Mouse (Mus musculus) naive thymus-derived CD4-positive, alpha-beta T cell, adult 2 months (primary cell): ENCODE data around the gene Coro2a.
"Not testable (repeated sequence)": the region's sequence is repeated elsewhere in the genome, so short reads cannot be mapped to it uniquely, and the experiment has no call there.

Source experiments
- DNase-seq: peaks from one replicate; pipeline ENCODE4 v3.0.0-alpha.2; 2011; ENCODE audit warnings: low read depth

The Coro2a gene

DNA sequence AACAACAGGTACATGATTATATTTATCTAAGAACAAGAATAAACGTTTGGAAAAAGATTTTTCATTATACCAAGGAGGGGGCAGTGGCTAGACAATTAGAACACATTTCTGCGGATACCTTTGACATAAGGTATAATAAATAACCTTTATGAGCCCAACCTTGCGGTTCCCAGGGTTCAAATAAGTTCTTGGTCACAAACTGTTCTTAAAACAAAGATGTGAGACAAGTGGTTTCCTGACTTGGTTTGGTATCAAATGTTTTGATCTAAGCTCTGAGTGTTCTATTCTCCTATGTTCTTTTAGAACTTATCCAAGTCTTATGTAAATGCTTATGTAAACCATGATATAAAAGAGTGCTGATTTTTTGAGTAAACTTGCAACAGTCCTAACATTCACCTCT, 17.5 kb downstream of the Coro2a start:
- peak; percentile 49 for DNase-seq

DNA sequence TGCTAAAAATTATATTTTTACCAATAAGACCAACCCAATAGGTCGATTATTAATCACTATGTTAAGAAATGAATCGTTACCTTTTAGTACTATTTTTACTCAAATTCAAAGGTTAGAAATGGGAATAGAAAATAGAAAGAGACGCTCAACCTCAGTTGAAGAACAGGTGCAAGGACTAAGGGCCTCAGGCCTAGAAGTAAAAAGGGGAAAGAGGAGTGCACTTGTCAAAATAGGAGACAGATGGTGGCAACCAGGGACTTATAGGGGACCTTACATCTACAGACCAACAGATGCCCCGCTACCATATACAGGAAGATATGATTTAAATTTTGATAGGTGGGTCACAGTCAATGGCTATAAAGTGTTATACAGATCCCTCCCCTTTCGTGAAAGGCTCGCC, 17.9 kb downstream of the Coro2a start:
- not testable (repeated sequence) for DNase-seq

DNA sequence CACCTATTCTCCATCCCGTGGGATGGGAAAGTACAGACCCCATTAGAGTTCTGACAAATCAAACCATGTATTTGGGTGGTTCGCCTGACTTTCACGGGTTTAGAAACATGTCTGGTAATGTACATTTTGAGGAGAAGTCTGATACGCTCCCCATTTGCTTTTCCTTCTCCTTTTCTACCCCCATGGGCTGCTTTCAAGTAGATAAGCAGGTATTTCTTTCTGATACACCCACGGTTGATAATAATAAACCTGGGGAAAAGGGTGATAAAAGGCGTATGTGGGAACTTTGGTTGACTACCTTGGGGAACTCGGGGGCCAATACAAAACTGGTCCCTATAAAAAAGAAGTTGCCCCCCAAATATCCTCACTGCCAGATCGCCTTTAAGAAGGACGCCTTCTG, 20.0 kb downstream of the Coro2a start:
- not testable (repeated sequence) for DNase-seq

- DNase-seq: not testable (repeated sequence)
Observed at GRCm38 (mm10) chr4:46581577-46581976, 20.4 kb downstream of the Coro2a start.

- not testable (repeated sequence) for DNase-seq
Observed at GRCm38 (mm10) chr4:46580799-46581243, 21.2 kb downstream of the Coro2a start.

DNA sequence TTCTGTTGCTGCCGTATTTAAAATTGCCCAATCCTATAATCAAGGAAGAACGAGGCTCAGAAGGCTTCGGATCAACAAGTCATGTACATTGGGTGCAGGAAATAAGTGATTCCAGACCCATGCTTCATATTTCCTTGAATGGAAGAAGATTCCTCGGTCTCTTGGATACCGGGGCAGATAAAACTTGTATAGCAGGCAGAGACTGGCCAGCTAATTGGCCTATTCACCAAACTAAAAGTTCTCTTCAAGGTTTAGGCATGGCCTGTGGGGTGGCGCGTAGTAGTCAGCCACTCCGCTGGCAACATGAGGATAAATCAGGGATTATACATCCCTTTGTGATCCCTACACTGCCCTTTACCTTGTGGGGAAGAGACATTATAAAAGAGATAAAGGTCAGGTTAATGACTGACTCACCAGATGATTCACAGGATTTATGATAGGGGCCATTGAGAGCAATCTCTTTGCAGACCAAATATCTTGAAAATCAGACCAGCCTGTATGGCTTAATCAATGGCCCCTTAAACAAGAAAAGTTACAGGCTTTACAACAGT, 23.1 kb downstream of the Coro2a start:
- not testable (repeated sequence) for DNase-seq

DNA sequence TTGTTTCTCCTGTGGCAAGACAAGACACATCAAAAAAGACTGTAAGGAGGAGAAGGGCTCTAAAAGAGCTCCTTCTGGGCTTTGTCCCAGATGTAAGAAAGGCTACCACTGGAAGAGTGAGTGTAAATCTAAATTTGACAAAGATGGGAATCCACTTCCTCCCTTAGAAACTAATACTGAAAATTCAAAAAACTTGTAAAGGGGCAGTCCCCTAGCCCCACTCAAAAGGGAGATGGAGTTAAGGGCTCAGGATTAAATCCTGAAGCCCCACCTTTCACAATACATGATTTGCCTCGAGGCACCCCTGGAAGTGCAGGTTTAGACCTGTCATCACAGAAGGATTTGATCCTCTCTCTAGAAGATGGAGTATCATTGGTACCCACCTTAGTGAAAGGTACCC, 23.8 kb downstream of the Coro2a start:
- no peak for DNase-seq

GRCm38 (mm10) chr4:46575509-46576284, 26.3 kb downstream of the Coro2a start:
- not testable (repeated sequence) for DNase-seq

- DNase-seq: no peak
Observed at GRCm38 (mm10) chr4:46574841-46575240, 27.2 kb downstream of the Coro2a start.

DNA sequence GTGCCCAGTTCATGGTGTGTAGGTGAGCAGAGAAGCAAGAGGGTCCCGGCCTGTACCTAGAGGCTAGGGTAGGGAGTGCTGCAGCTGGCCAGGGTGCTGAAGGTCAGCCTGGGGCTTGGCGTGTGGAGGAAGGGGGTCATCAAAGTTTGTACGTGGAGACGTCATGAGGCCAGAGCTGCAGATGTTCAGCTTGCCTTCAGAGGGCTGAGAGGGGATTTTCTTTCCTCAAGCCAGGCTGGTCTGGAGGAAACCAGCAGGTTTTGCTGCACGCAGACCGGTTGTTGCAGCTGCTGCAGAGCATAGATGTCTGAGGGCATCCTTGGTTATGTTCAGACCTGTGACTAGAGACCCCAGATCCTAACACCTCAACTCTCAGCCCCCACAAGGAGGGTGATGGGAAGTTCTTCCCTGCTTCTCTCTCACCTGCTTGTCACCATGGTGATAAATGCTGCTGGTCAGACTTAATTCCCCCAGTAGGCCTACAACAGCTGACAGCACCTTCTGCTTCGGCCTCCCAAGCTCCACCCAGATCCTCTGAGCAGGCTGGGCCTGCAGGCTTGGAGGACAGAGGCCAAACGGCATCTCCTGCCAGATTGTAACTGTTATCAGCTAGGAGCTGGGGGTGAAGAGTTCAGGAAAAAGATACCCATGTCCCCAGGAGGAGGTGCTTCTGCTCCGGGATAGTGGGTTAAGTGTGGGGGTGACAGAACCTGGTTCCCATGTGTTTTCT, 27.8 kb downstream of the Coro2a start:
- no peak for DNase-seq

GRCm38 (mm10) chr4:46572616-46573015, 29.4 kb downstream of the Coro2a start:
- DNase-seq: no peak

GRCm38 (mm10) chr4:46571744-46572143, 30.3 kb downstream of the Coro2a start:
- no peak for DNase-seq

GRCm38 (mm10) chr4:46569671-46570070, 32.3 kb downstream of the Coro2a start:
- DNase-seq: no peak

DNA sequence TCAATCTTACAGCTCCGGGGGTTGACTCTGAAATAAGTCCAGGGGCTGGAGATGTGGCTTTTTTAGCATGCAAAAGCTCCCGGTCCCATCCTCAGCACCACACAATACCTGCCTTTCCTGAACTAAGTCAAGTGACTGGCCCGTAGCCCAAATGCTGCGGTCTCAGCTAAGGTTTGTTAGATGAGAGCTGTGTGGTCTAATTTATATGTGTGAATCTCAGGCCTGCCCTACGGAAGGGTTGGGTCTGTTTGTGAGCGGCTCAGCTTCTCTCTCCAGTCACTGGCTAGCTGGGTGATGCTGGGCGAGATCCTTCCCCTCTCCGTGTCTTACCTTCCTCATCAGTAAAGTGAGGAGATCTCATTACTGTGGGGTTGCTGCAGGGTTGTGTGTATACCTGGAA, 33.8 kb downstream of the Coro2a start:
- DNase-seq: no peak

GRCm38 (mm10) chr4:46566931-46567671, 34.9 kb downstream of the Coro2a start:
- no peak for DNase-seq

DNA sequence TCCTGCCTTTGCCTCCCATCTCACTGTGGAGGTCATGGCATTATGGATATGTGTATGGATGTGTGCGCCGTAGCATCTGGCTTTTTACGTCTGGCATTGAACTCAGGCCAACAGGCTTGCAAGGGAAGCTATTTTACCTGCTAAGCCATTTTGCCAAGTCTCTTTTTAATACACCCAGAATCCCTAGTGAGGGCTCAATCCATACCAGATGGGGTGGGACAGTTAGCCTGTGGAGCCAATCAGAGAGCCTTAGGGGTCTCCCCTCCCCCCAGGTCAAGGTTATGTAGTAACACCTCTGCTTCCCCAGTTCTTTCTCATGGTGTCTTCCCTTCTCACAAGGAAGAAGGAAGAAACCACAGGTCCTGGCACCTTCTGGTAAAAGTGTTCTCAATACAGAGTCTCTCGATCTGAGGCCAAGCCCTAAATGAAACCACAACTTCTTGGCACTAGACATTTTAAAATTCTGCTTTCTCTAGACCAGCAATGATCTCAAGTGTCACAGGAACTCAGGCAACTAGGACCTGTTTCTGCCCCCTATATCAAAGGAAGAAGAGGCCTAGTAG, 36.5 kb downstream of the Coro2a start:
- no peak for DNase-seq

DNA sequence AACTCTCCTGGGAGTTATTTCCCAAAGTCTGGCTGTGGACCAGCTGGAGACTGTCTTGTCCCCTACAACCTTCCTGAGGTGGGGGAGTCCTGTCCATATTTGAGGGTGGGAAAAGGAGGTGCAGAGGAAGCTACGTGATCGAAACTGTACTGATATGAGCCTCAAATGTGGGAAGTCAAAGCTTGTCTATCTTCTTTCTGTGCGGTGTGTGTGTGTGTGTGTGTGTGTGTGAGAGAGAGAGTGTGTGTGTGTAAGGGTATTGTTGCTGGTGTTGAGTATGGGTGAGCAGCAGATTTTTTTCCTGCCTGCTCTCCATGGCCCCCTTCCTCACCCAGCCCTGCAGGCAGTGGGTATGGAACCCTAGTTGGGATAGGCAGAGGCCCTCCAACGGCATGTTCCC, 37.8 kb downstream of the Coro2a start:
- no peak for DNase-seq

DNA sequence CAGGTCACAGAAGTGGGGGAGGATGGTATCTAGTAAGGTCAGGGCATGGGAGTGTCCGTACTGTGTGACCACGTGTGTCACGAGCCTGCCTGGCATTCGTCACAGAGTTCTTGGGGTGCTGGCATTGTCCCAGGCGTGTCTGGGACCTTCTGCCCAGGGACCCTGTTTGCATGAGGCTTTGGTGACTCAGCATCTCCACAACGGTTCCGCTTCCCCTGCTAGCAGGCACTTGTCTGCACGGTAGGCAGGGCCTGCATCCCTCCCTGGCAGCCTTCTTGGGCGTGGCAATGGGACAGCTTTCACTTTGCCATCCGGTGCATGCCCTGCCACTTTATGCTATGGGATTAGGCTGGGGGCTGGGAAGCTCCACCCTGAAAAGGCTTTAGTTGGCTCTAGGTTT, 38.2 kb downstream of the Coro2a start:
- DNase-seq: no peak

DNA sequence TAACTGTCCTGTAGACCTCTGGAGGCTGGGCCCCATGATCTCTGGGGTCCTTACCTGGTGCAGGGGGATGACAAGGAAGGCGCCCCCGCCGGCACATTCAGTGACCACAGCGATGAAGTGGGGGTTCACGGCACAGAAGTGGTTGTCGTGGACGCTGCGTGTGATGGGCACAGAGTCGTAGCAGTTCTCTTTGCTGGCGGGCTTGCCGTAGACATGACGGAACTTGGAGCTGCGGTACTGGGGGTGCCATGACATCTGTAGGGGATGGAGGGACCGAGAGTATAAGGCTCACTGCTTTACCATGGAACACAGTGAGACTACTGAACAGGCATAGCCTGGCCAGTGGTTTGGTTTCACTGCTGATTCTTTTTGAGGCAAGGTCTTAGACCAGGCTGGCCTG, 39.2 kb downstream of the Coro2a start:
- no peak for DNase-seq

DNA sequence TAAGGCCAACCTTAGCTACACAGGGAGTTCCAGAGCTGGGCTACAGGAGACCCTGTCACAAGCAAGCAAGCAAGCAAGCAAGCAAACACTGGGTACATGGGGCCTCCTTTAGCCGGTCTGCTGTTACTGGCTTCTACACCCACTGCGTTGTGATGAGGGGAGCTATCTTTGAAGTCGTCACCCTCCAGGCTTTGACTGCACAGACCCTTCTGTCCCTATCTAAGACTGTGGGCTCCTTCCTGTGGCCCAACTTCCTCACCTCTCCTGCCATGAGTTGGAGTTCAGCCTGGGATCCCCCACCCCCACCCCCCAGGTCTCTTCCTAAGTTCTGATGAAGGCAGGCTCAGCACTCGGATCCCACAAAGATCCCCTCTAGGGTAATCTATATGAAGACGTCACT, 40.0 kb downstream of the Coro2a start:
- DNase-seq: no peak

DNA sequence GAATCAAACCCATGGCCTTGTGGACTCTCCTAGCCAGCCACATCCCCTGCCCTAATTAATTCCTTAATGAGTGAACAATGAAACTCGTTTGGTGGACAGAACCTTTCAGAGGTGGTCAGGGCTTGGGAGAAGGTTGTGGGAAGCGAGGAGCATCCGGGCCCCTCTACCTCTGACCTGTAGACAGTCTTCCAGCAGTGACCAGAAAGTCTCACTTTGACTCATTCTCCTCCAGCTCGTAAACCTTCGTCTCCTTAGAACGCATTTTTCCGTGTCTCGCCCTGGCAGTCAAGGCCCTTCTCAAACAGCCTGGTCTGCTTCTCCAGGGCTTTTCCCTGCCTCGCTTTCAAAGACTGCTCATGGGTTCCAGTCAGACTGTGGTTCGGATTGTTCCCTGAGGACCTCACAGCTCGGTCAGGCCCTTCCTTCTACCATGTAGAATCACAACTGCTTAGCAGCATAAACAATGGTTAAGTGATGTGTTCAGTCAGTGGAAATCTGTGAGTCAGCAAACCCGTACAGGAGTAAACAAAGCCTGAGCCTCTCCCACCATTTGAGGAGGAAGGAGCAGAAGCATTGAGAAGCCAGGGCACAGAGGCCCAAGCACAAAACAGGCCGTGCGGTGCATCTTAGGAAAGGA, 41.8 kb downstream of the Coro2a start:
- no peak for DNase-seq
